Comparison of ENCODE assay signal across 8 mouse cellular contexts in genomic region chr4:32862011-32862750, GRCm38 (mm10).
DNase-seq lines count a peak whose midpoint lies in the region; ATAC-seq and TF ChIP-seq lines count a peak whose summit lies in the region.

No protein-coding gene starts in this region.

- intact Hi-C loops in heart, postnatal 10 days (cut with DNase I): no loop called here
- intact Hi-C loops in heart, postnatal 36 days (cut with DNase I): no loop called here
- intact Hi-C loops in heart, adult 2 months (cut with DNase I): no loop called here

- H3K9me3 ChIP-seq in hindbrain, embryonic 16.5 days (ENCODE audit: control insufficient read depth, low read length): no peaks in the 10 kb centered on the region
- no peaks in the 10 kb centered on the region for H3K9me3 ChIP-seq in liver, embryonic 16.5 days (replicated peaks; ENCODE audit: control insufficient read depth, low read length)

- peak overlapping the region; percentile 70 for H3K4me2 ChIP-seq in hindbrain, embryonic 16.5 days (ENCODE audit: low read length)
- peak overlapping the region; percentile 59 for H3K4me2 ChIP-seq in liver, embryonic 16.5 days (ENCODE audit: low read depth, low read length)

- peak overlapping the region; percentile 36; the same call in 1 of the 2 replicates for H3K27ac ChIP-seq in hindbrain, embryonic 16.5 days (ENCODE audit: low read depth, low read length)
- H3K27ac ChIP-seq in liver, embryonic 16.5 days (ENCODE audit: low read length): peak overlapping the region; percentile 78
- H3K27ac ChIP-seq in heart, adult 2 months: no peak overlapping the region

- peak; percentile 12 to 28 for DNase-seq in heart, postnatal 10 days
- DNase-seq in heart, postnatal 36 days: no peak
- DNase-seq in embryo, embryonic 10.5 days (ENCODE audit: low spot score): peak; percentile 69
- peak; percentile 11 for DNase-seq in right cerebral cortex, postnatal 4 days
- no peak for DNase-seq in lung, postnatal 14 days
- DNase-seq in heart, adult 2 months: no peak

- H3K79me2 ChIP-seq in heart, adult 2 months (replicated peaks; ENCODE audit: control insufficient read depth, insufficient read depth, low read length): no peaks in the 10 kb centered on the region

- peak overlapping the region; percentile 40 for H3K9ac ChIP-seq in hindbrain, embryonic 16.5 days (ENCODE audit: low read depth, low read length)
- H3K9ac ChIP-seq in liver, embryonic 16.5 days (ENCODE audit: low read depth, low read length): peak overlapping the region; percentile 45
- H3K9ac ChIP-seq in heart, adult 2 months (ENCODE audit: low read depth, low read length): no peak overlapping the region

- no peaks in the 10 kb centered on the region for H3K36me3 ChIP-seq in hindbrain, embryonic 16.5 days (ENCODE audit: control insufficient read depth, insufficient read depth, low read length)
- no peaks in the 10 kb centered on the region for H3K36me3 ChIP-seq in liver, embryonic 16.5 days (ENCODE audit: control insufficient read depth, insufficient read depth)
- H3K36me3 ChIP-seq in heart, adult 2 months (ENCODE audit: control insufficient read depth, insufficient read depth, low read length): no peaks in the 10 kb centered on the region

- TF ChIP-seq EP300 in heart, adult 2 months (IDR thresholded peaks at IDR 0.05; ENCODE audit: insufficient read depth, low read depth, low read length): no peak

- no peak for TF ChIP-seq CTCF in heart, adult 2 months (IDR thresholded peaks at IDR 0.05)

- 66% methylated on average over 15 of the region's 15 CpGs for WGBS in hindbrain, embryonic 16.5 days
- WGBS in liver, embryonic 16.5 days (ENCODE audit: insufficient replicate concordance): 21% methylated on average over 15 of the region's 15 CpGs
- WGBS in heart, adult 2 months: 73% methylated on average over 15 of the region's 15 CpGs

- no peak for TF ChIP-seq POLR2A in heart, adult 2 months (IDR thresholded peaks at IDR 0.05; ENCODE audit: insufficient read depth, low read depth, low read length)

- ATAC-seq in hindbrain, embryonic 16.5 days: peak; percentile 57
- ATAC-seq in liver, embryonic 16.5 days (ENCODE audit: low read depth): peak; percentile 84

- peak overlapping the region; percentile 48; the same call in 1 of the 2 replicates for H3K4me3 ChIP-seq in hindbrain, embryonic 16.5 days (ENCODE audit: low read length)
- peak overlapping the region; percentile 39 for H3K4me3 ChIP-seq in liver, embryonic 16.5 days (ENCODE audit: low read depth, low read length)
- H3K4me3 ChIP-seq in heart, adult 2 months: no peak overlapping the region

- peaks cover 47% of the 10 kb centered on the region for H3K4me1 ChIP-seq in hindbrain, embryonic 16.5 days (ENCODE audit: control insufficient read depth, insufficient read depth, low read depth, low read length)
- H3K4me1 ChIP-seq in liver, embryonic 16.5 days (ENCODE audit: control insufficient read depth, low read depth, low read length): peaks cover 35% of the 10 kb centered on the region
- no peaks in the 10 kb centered on the region for H3K4me1 ChIP-seq in heart, adult 2 months (ENCODE audit: control insufficient read depth, insufficient read depth, low read length)

- no peaks in the 10 kb centered on the region for H3K27me3 ChIP-seq in hindbrain, embryonic 16.5 days (replicated peaks; ENCODE audit: control insufficient read depth, insufficient read depth, low read length)
- H3K27me3 ChIP-seq in liver, embryonic 16.5 days (ENCODE audit: control insufficient read depth, insufficient read depth, low read depth, low read length): peaks cover 5% of the 10 kb centered on the region
- H3K27me3 ChIP-seq in heart, adult 2 months (ENCODE audit: control insufficient read depth, insufficient read depth, low read length): no peaks in the 10 kb centered on the region

Comparison
In these comparisons a context has a peak if more than half of its experiments do, and no peak if none do; other contexts are left out.
1. DNase-seq: peak in heart, postnatal 10 days (2 of 2), embryo, embryonic 10.5 days (single experiment) and right cerebral cortex, postnatal 4 days (single experiment); none in heart, postnatal 36 days (0 of 2), lung, postnatal 14 days (single experiment) and heart, adult 2 months (0 of 2).